Mouse (Mus musculus) mature B cell (primary cell): ENCODE results near the gene Dysf.
"Not testable (repeated sequence)": the region's sequence is repeated elsewhere in the genome, so short reads cannot be mapped to it uniquely, and the experiment has no call there.

ENCODE experiments used
- in situ Hi-C: fragments of 300-500 bp; cut with MboI; formaldehyde crosslinking; loops from 2 replicates; pipeline ENCODE4 v1.14.3; 2019

Gene Dysf

GRCm38 (mm10) chr6:84008363-84009171 lies at the start of gene Dysf:
TSS of gene Dysf (plus strand) at chr6:84008590.
- in situ Hi-C loops = no loop called here

- in situ Hi-C loops = no loop called here
Measured at GRCm38 (mm10) chr6:83987642-83988041, 20.7 kb upstream of the Dysf start.

GRCm38 (mm10) chr6:84002716-84003115 lies 5.7 kb upstream of the Dysf start:
- in situ Hi-C loops = no loop called here

GRCm38 (mm10) chr6:84004295-84004694 lies 4.1 kb upstream of the Dysf start:
- in situ Hi-C loops = no loop called here

GRCm38 (mm10) chr6:84009172-84009872 lies 932 bp downstream of the Dysf start:
- in situ Hi-C loops = no loop called here

- in situ Hi-C loops = no loop called here
Measured at GRCm38 (mm10) chr6:84009915-84010302, 1.5 kb downstream of the Dysf start.

- in situ Hi-C loops = no loop called here
Measured at GRCm38 (mm10) chr6:84010303-84011225, 2.2 kb downstream of the Dysf start.

GRCm38 (mm10) chr6:84014961-84015683 lies 6.7 kb downstream of the Dysf start:
- in situ Hi-C loops = not testable (repeated sequence)

GRCm38 (mm10) chr6:84016851-84017250 lies 8.5 kb downstream of the Dysf start:
- in situ Hi-C loops = no loop called here

GRCm38 (mm10) chr6:84017392-84017791 lies 9.0 kb downstream of the Dysf start:
- in situ Hi-C loops = no loop called here

GRCm38 (mm10) chr6:84018906-84019550 lies 10.6 kb downstream of the Dysf start:
- in situ Hi-C loops = no loop called here

- in situ Hi-C loops = no loop called here
Measured at GRCm38 (mm10) chr6:84020002-84020401, 11.6 kb downstream of the Dysf start.

- in situ Hi-C loops = no loop called here
Measured at GRCm38 (mm10) chr6:84021990-84022389, 13.6 kb downstream of the Dysf start.

- in situ Hi-C loops = no loop called here
Measured at GRCm38 (mm10) chr6:84025636-84026035, 17.2 kb downstream of the Dysf start.

- in situ Hi-C loops = no loop called here
Measured at GRCm38 (mm10) chr6:84028791-84029190, 20.4 kb downstream of the Dysf start.

GRCm38 (mm10) chr6:84029775-84030174 lies 21.4 kb downstream of the Dysf start:
- in situ Hi-C loops = no loop called here

GRCm38 (mm10) chr6:84032516-84032915 lies 24.1 kb downstream of the Dysf start:
- in situ Hi-C loops = not testable (repeated sequence)

GRCm38 (mm10) chr6:84043251-84043940 lies 35.0 kb downstream of the Dysf start:
- in situ Hi-C loops = no loop called here

GRCm38 (mm10) chr6:84044679-84045078 lies 36.3 kb downstream of the Dysf start:
- in situ Hi-C loops = no loop called here

- in situ Hi-C loops = no loop called here
Measured at GRCm38 (mm10) chr6:84048856-84049255, 40.5 kb downstream of the Dysf start.
